Mouse (Mus musculus): ENCODE measurements around the gene Nfkbia.

DNA sequence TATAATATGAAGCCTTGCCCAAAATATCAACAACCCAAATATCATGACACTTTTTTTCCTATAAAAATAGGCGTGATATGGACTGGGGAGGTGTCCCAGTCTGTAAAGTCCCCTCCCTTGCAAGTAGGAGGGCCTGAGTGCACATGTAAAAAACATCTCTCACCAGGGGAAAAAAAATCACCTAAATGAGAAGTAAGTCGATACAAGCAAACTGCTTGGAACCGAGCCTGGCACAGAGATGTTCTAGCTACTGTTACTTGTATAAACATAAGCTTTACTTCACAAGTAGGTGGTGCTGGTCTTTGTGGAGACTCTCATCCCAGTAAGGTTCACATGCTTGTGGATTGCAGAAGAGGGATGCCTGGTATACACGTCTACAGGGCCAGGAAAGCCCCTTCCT lies 31.5 kb downstream of the Nfkbia start:
- no peak for TF ChIP-seq POLR2A (IDR thresholded peaks at IDR 0.05; ENCODE audit: borderline replicate concordance, low read depth, low read length)
- no peak for TF ChIP-seq CTCF (IDR thresholded peaks at IDR 0.05; ENCODE audit: low read depth, low read length)

Measured in bone marrow macrophage, adult 2 months (primary cell).